Mouse (Mus musculus) lung, embryonic 15.5 days (tissue): ENCODE data around the gene Gm49601. TPM values are rescaled to one million over a fixed set of nuclear protein-coding genes. Genes with fewer than 3 reads are reported as not detected.

Experiments
- ATAC-seq: fragments of 200-750 bp; cut with Nextera tagmentation; 2 replicates; pipeline ENCODE4 v1.8.0; 2017; ENCODE audit warnings: moderate number of reproducible peaks, borderline replicate concordance; ENCODE audit not compliant: low FRiP score, low TSS enrichment; ENCODE audit errors: extremely low read depth
- H3K27ac ChIP-seq: fragments of 300-500 bp; sonication (generic); 2 replicates; pipeline ENCODE4 v1.5.1; 2015; ENCODE audit warnings: moderate library complexity, mild to moderate bottlenecking, inconsistent platforms
- H3K27me3 ChIP-seq: fragments of 300-500 bp; sonication (generic); 2 replicates; pipeline ENCODE4 v1.6.1; 2015; ENCODE audit warnings: inconsistent platforms
- H3K36me3 ChIP-seq: fragments of 300-500 bp; sonication (generic); 2 replicates; pipeline ENCODE4 v1.6.1; 2015; ENCODE audit warnings: inconsistent platforms
- H3K4me1 ChIP-seq: fragments of 300-500 bp; sonication (generic); 2 replicates; pipeline ENCODE4 v1.6.1; 2015; ENCODE audit warnings: inconsistent platforms
- H3K4me2 ChIP-seq: fragments of 300-500 bp; sonication (generic); 2 replicates; pipeline ENCODE4 v1.6.1; 2015; ENCODE audit warnings: inconsistent platforms, mild to moderate bottlenecking, moderate library complexity
- H3K4me3 ChIP-seq: fragments of 300-500 bp; sonication (generic); 2 replicates; pipeline ENCODE4 v1.5.1; 2015; ENCODE audit warnings: mild to moderate bottlenecking, inconsistent platforms
- H3K9ac ChIP-seq: fragments of 300-500 bp; sonication (generic); 2 replicates; pipeline ENCODE4 v1.6.1; 2015; ENCODE audit warnings: inconsistent platforms
- H3K9me3 ChIP-seq: fragments of 300-500 bp; sonication (generic); 2 replicates; pipeline ENCODE4 v1.6.1; 2016; ENCODE audit warnings: inconsistent platforms
- WGBS: fragments of 180-500 bp; shearing (Covaris S2); methylation state at CpG from one replicate; pipeline ENCODE4 v1.1.7; 2015; 5-methylcytosine and 5-hydroxymethylcytosine counted together
- polyA plus RNA-seq: library from polyadenylated mRNA; unstranded; fragments of >200 nt; fragmentation: Nextera tagmentation; extraction: Ambion mirVana; gene quantifications from 2 replicates; pipeline ENCODE4 v1.2.1, GENCODE M21; 2015

Gene Gm49601
- polyA plus RNA-seq, 1 experiment from 2014 or later: 4.0 TPM

DNA sequence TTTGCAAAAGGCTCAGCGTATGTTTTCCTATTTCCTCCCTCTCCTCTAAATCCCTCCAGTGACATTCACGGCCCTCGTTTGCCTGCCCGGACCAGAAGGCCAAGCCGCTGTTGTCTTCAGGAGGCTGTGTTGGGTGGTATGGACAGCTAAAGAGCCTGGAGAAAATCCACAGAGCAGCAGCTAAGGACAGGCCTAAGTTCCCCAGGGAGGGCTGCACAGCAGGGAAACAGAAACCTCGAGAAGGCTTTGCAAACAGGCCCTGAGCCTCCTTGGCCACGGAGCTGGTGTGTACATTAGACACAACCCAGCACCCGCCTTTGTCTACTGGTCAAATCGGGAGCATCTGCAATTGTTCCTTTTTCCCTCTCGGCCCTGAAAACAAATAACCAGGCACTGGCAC is 40.6 kb downstream of the Gm49601 start:
- Histone ChIP-seq H3K4me2 (peak overlapping the region; percentile 88), H3K9ac (peak overlapping the region; percentile 46), H3K4me1 (peaks cover 48% of the 10 kb centered on the region), H3K27ac (0 out of 2 replicates have a peak overlapping the region, but pooled peaks have one; percentile 21), H3K36me3 (no peaks in the 10 kb centered on the region), H3K9me3 (no peaks in the 10 kb centered on the region), H3K4me3 (peak overlapping the region; percentile 50), H3K27me3 (peaks cover 100% of the 10 kb centered on the region)
- no peak for ATAC-seq
- 29% methylated on average over 10 of the region's 10 CpGs for WGBS

DNA sequence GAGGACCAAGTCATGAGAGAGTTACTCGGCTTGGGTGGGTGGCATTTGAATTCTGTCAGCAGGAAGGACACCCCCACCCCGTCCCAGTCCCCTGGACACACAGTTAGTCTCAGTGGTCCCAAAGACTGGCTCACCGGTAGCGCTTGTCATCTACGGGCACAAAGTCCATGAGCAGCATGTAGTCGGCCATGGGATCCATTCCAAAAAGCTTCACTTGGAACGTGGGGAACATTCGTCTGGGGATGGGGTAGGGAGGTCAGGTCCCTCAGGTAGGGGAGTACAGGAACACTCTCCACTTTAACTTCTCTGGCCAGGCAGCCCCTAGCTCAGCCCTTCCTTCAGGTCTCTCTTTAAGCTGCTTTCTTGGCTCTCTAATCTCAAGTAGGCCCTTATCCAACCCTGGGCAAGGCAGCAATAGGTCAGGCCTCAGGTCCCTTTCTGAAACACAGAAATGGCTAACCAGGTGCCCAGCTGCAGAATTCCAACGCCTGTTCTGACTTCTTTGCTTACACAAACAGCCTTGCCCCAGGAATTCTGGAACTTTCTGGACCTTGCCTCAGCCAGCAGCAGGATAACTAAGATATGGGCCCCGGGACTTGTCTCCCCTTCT is 41.2 kb downstream of the Gm49601 start:
- H3K4me1 ChIP-seq: peaks cover 42% of the 10 kb centered on the region
- H3K27ac ChIP-seq: peak overlapping the region; percentile 5; the same call in 1 of the 2 replicates
- peak overlapping the region; percentile 46 for H3K9ac ChIP-seq
- peaks cover 100% of the 10 kb centered on the region for H3K27me3 ChIP-seq
- no peak for ATAC-seq
- no peaks in the 10 kb centered on the region for H3K9me3 ChIP-seq
- 44% methylated on average over 10 of the region's 10 CpGs for WGBS
- H3K4me2 ChIP-seq: peak overlapping the region; percentile 88
- H3K36me3 ChIP-seq: no peaks in the 10 kb centered on the region
- H3K4me3 ChIP-seq: peak overlapping the region; percentile 50

DNA sequence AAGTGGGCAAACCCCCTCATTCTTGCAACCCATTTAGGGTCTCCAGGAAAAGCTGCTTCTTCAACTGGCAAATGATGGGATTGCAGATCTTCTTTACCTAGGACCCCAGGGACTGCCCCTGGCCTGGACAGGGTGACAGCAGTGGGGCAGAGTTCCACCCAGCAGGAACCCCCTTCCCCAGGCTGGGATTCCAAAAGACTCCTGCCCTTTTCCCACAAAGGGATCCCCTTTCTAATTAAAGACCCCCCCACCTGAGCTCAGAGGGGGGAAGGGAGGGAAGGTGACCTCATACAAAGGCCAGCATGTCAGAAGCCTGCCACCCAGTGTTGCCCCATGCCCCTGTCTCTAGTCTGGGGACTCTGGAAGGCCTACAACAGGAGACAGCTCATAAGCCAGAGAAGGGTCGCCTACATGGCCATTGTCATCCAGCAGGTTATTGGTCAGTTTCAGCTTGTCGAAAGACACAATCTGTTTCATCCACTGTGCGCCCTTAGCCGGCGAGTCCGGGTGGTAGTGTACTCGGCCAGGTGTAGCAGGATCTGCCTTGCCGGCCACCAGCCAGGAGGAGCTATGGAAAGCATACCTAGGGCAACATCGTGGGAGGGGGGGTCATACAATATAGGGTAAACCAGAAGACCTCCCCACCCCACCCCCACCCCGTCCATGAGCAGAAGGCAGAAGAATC is 42.4 kb downstream of the Gm49601 start:
- Histone ChIP-seq H3K9me3 (no peaks in the 10 kb centered on the region), H3K4me1 (peaks cover 40% of the 10 kb centered on the region), H3K4me3 (peak overlapping the region; percentile 50; the same call in 1 of the 2 replicates), H3K27me3 (peaks cover 97% of the 10 kb centered on the region), H3K27ac (no peak overlapping the region), H3K4me2 (peak overlapping the region; percentile 88), H3K9ac (0 out of 2 replicates have a peak overlapping the region, but pooled peaks have one; percentile 3), H3K36me3 (no peaks in the 10 kb centered on the region)
- no peak for ATAC-seq
- WGBS: 46% methylated on average over 10 of the region's 10 CpGs

DNA sequence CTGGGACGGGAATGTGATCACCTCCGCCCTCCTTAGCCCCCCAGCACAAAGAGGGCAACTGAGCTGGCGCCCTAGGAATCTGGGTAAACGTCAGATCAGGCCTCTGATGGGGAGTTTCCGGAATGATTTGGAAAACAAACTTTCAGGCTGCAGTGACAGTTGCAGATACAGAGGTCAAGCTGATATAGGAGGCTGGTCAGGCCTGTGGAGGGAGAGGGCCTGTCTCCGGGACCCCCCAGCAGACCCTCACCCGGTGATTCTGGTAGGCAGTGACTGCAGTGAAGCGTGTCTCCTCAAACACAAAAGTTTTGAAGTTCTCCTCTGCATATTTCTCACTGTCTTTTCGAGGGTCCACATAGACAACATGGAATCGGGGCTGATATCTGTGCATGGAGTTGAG is 43.1 kb downstream of the Gm49601 start:
- no peak for ATAC-seq
- Histone ChIP-seq H3K9me3 (no peaks in the 10 kb centered on the region), H3K4me2 (0 out of 2 replicates have a peak overlapping the region, but pooled peaks have one; percentile 88), H3K4me1 (peaks cover 34% of the 10 kb centered on the region), H3K36me3 (no peaks in the 10 kb centered on the region), H3K27me3 (peaks cover 93% of the 10 kb centered on the region), H3K27ac (no peak overlapping the region), H3K9ac (no peak overlapping the region), H3K4me3 (no peak overlapping the region; the same call in 1 of the 2 replicates)
- 49% methylated on average over 10 of the region's 10 CpGs for WGBS

DNA sequence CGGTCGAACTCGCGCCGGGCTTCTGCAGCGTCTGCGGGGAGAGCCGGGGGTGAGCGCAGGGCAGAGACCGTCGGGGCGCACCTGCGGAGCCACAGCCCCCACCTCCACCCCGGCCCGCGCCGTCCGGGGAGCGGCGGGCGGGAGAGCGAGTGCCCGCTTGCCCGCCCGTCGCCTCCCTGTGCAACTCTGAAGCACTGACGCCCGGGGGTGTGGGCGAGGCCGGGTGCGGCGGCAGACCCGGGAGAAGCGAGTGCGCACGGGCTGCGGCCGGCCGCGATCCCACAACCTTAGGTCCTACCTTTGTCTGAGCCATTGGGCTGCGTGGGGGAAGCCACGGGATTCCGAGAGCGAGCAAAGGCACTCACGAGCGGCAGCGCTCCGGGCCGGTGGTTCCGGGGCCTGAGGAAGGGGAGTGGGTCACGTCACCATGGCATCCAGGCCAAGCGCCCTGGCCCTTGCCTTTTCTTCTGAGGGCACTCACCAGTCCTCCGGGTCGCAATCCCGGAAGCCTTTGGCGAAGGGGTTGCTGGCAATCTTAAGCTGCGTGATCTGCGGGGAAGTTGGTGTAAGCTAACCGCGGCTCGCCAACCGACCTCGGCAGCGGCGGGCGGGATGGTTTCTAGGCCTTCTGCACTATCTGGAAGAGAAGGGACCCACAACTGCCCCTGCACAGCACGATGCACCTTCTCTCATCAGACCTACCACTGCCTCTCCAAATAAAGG is 43.6 kb downstream of the Gm49601 start:
- peaks cover 28% of the 10 kb centered on the region for H3K4me1 ChIP-seq
- WGBS: 5% methylated on average over 62 of the region's 67 CpGs
- H3K4me3 ChIP-seq: peak overlapping the region; percentile 30
- H3K27me3 ChIP-seq: peaks cover 89% of the 10 kb centered on the region
- H3K27ac ChIP-seq: no peak overlapping the region
- H3K4me2 ChIP-seq: peak overlapping the region; percentile 53
- H3K9me3 ChIP-seq: no peaks in the 10 kb centered on the region
- 0 out of 2 replicates have a peak overlapping the region, but pooled peaks have one; percentile 1 for H3K9ac ChIP-seq
- H3K36me3 ChIP-seq: no peaks in the 10 kb centered on the region
- peak; percentile 16; the same call in 1 of the 2 replicates for ATAC-seq

DNA sequence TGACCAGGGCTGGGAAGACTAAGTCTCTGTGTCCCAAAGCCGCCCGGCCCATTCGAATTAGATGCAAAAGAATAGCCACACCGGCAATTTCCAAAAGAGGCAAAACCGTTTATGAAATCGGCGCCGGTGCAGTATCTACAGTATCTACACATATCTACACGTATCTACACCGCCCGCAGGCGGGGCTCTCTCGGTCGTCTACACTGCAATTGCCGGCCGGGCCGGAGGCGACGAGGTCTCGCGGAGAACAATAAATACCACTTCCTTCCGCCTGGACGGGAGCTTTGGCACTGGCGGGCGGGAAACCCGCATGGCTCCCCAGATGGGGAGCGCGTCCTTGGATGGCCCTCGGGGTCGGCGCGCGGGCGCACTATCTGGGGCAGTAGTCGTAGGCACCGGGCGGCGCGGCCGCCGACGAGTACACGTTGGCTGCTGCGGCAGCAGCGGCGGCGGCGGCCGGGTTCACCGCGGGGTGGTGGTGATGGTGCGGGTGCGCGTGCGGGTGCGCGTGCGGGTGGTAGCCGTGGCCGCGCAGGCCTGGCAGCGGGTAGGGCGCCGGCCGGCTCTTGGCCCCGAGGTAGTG is 44.5 kb downstream of the Gm49601 start:
- WGBS: 3% methylated on average over 62 of the region's 66 CpGs
- peaks cover 26% of the 10 kb centered on the region for H3K4me1 ChIP-seq
- no peak for ATAC-seq
- no peaks in the 10 kb centered on the region for H3K36me3 ChIP-seq
- H3K4me2 ChIP-seq: peak overlapping the region; percentile 53
- H3K27me3 ChIP-seq: peaks cover 80% of the 10 kb centered on the region
- H3K9me3 ChIP-seq: no peaks in the 10 kb centered on the region
- peak overlapping the region; percentile 30 for H3K4me3 ChIP-seq
- 0 out of 2 replicates have a peak overlapping the region, but pooled peaks have one; percentile 1 for H3K9ac ChIP-seq
- no peak overlapping the region for H3K27ac ChIP-seq

DNA sequence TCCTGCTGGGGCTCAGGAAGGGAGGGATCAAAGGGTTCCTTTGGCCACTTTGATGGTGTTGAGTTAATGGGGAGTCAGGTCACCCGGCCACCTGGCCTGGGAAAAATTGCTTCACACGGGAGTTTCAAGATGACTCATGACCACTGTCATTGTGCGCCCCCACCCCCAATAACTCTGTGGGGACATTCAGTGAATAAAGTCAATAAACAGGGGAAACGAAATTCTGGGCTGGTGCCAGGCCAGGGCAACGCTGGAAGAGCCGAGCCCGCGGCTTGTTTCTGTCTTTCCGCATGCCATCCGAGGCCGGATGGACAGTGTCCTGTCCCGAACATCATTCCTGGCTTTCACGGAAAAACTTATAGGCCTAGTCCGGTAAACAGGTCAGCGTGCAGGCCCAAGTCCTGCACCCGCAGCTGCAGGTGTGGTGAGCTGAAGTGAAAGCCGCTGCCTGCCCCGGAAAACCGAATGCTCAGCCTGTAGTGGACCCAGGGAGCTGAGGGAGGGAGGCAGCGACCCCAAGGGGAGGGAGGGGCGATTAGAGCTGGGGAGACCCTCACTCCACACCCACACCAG is 45.1 kb downstream of the Gm49601 start:
- Histone ChIP-seq H3K9me3 (no peaks in the 10 kb centered on the region), H3K9ac (no peak overlapping the region), H3K4me3 (peak overlapping the region; percentile 30), H3K4me1 (peaks cover 21% of the 10 kb centered on the region), H3K27ac (no peak overlapping the region), H3K27me3 (peaks cover 75% of the 10 kb centered on the region), H3K36me3 (no peaks in the 10 kb centered on the region), H3K4me2 (peak overlapping the region; percentile 53)
- WGBS: 9% methylated on average over 21 of the region's 21 CpGs
- ATAC-seq: no peak

DNA sequence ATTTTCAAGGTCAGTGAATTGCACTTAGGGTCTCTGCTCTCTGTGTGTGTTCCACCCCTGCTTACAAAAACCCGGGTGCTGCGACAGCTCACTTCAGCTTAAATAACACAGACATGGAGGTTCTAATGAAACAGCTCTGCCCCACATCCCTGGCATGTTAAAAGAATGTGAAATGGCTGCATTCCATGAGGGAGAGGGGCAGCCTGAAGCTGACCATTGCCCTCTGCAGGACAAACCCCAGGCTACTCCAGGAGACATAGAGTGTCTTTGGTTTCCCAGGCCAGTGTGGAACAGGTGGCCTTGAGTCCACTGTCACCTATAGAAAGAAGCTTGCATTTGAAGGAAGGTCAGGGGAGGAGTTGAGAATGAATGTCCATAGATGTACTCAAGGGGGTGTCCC is 45.8 kb downstream of the Gm49601 start:
- H3K4me1 ChIP-seq: peaks cover 21% of the 10 kb centered on the region
- 25% methylated on average over 2 of the region's 2 CpGs for WGBS
- H3K4me2 ChIP-seq: no peak overlapping the region
- no peaks in the 10 kb centered on the region for H3K9me3 ChIP-seq
- peaks cover 67% of the 10 kb centered on the region for H3K27me3 ChIP-seq
- no peak for ATAC-seq
- H3K4me3 ChIP-seq: no peak overlapping the region
- H3K9ac ChIP-seq: no peak overlapping the region
- no peaks in the 10 kb centered on the region for H3K36me3 ChIP-seq
- no peak overlapping the region for H3K27ac ChIP-seq

DNA sequence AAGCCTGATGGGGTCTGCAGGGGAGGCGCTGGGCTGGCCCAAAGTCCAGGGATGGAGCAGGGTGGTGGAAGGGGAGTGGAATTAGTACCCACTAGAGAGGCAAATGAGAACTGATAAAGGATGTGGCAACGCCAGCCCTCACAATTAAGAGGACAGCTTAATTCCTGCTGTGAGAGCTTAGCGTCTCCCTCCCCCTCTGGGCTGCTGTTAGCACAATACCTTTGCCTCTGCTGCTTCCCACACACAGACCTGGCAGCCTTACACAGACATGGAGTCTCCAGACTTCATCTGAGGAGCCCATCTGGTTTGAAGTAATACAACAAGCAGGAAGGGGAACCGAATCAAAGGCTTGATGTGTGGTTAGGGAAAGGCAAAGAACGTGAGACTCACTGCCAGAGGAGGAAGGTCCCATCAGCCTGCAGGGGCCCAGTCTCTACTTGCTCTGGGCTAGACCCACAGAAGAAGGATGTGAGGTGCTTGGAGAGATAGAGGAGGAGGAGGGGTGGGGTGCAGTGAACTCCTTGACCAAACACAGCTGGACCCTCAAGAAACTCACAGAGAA is 48.5 kb downstream of the Gm49601 start:
- H3K4me2 ChIP-seq: no peak overlapping the region
- no peak overlapping the region for H3K27ac ChIP-seq
- WGBS: 28% methylated on average over 5 of the region's 5 CpGs
- no peak overlapping the region for H3K4me3 ChIP-seq
- peaks cover 40% of the 10 kb centered on the region for H3K27me3 ChIP-seq
- H3K9ac ChIP-seq: no peak overlapping the region
- H3K36me3 ChIP-seq: no peaks in the 10 kb centered on the region
- no peak for ATAC-seq
- peaks cover 19% of the 10 kb centered on the region for H3K4me1 ChIP-seq
- H3K9me3 ChIP-seq: no peaks in the 10 kb centered on the region

DNA sequence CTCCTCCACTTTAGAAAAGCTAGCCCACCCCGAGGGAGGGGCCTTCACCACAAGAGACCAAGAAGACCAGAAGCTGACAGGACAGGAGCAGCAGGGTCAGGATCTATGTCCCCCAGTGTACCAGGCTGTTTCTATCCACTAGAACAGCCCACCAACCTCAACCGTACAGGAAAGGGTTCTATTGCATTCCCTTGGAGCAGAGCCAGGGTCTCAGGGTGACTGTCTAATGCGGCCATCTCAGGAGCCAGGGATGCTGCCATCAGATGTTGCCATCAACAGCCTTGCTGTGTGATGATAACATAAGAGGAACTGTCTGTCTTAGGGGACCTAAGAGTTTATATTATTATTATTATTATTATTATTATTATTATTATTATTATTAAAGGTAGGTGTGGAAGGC is 49.2 kb downstream of the Gm49601 start:
- H3K4me2 ChIP-seq: no peak overlapping the region
- WGBS: 26% methylated on average over 3 of the region's 3 CpGs

DNA sequence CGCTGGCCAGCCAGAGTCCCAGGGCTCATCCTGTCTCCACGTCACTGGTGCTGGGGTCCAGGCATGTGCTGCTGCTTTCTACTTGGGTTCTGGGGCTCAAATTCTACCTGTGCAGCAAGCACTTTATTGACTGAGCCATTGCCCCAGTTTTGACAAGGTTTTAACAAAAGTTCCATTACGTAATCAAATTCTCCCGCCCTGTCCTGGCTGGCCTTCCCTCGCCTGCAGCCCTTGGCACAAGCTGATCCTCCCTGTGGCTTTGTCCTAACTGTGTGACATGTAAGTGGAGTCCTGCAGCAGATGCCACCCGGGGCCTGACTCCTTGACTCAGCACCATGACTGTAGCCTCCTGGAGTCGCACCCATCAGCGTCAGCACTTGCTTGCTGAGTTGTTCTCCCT is 52.0 kb downstream of the Gm49601 start:
- 0 out of 2 replicates have a peak, but pooled peaks have one; percentile 36 for ATAC-seq
- Histone ChIP-seq H3K9ac (no peak overlapping the region), H3K9me3 (no peaks in the 10 kb centered on the region), H3K4me3 (no peak overlapping the region), H3K27me3 (0 out of 2 replicates have a peak, but pooled peaks cover 5% of the 10 kb centered on the region), H3K36me3 (no peaks in the 10 kb centered on the region), H3K4me1 (no peaks in the 10 kb centered on the region), H3K27ac (no peak overlapping the region), H3K4me2 (no peak overlapping the region)
- 58% methylated on average over 8 of the region's 8 CpGs for WGBS

More for the DNA sequence above, 49.2 kb downstream of the Gm49601 start:
- H3K9me3 ChIP-seq: no peaks in the 10 kb centered on the region
- no peak for ATAC-seq
- peaks cover 34% of the 10 kb centered on the region for H3K27me3 ChIP-seq
- peaks cover 13% of the 10 kb centered on the region for H3K4me1 ChIP-seq
- no peak overlapping the region for H3K4me3 ChIP-seq
- H3K9ac ChIP-seq: no peak overlapping the region
- H3K36me3 ChIP-seq: no peaks in the 10 kb centered on the region
- no peak overlapping the region for H3K27ac ChIP-seq
